Mouse (Mus musculus) ES-Bruce4 (cell line): ENCODE measurements around the gene Wasf2.

Experiments used
- CTCF ChIP-seq: IDR thresholded peaks from one replicate; pipeline ENCODE4 v1.8.1; 2011; ENCODE audit warnings: low read depth, low read length
- EP300 ChIP-seq: IDR thresholded peaks from 2 replicates; pipeline ENCODE4 v1.6.1; 2011; ENCODE audit warnings: low read depth, low read length; ENCODE audit not compliant: insufficient read depth
- POLR2A ChIP-seq: IDR thresholded peaks from one replicate; pipeline ENCODE4 v1.8.1; 2011; ENCODE audit warnings: low read length; ENCODE audit not compliant: insufficient read depth

DNA sequence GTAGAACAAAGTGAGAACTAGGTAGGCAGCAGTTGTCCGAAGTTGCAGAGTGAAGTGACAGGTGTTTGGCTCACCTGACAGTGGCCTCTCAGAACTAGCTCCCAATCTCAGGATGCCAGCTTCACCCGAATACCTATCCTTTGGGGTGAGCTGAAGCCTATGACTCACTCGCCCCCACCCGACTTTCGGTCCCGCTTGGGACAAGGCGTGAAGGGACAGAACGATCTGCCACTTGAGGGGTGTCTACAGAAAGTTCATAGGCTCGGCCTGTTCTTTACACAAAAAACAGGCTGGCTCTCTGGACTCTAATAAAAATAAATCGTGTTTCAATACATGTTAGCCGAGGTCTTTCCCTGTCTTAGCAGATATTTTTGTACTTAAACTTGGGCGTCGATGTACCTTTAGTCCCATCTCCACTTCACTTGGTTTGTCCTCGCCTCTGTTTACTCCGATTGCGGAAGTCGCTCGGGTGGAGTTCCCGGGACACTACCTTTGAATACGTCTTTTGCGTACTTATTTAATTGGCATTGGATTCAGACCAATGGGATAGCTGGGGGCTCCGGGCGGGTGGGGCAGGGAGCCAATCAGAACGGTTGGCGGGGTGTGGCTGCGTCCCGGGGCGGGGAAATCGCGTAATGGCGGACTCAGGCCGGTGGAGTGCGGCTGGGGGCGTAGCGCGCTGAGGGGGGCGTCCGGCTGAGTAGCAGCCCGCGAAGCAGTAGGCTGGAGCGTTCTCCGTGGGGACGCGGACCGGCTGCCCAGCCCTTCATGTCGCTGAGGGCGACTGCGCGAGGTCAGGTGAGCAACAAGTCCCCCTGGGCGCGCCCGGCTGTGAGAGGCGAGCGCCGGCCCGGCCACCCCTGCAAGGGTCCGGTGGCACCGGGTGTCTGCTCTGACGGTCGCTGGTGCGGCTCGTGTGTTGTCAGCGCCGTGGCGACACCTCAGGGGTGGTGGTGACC, at the start of gene Wasf2:
- TF ChIP-seq EP300 (no peak), POLR2A (peak; percentile 69), CTCF (no peak)
